Mouse (Mus musculus): ENCODE results near the gene Naa20.
A peak's percentile ranks its signal among the peaks of the same experiment; 100 is the strongest.

Naa20 gene

GRCm38 (mm10) chr2:145952726-145953125 is 50.8 kb downstream of the Naa20 start:
- no peak for DNase-seq

- DNase-seq: no peak
Observed at GRCm38 (mm10) chr2:145955844-145956243, 53.9 kb downstream of the Naa20 start.

GRCm38 (mm10) chr2:145956318-145956717 is 54.4 kb downstream of the Naa20 start:
- no peak for DNase-seq

DNA sequence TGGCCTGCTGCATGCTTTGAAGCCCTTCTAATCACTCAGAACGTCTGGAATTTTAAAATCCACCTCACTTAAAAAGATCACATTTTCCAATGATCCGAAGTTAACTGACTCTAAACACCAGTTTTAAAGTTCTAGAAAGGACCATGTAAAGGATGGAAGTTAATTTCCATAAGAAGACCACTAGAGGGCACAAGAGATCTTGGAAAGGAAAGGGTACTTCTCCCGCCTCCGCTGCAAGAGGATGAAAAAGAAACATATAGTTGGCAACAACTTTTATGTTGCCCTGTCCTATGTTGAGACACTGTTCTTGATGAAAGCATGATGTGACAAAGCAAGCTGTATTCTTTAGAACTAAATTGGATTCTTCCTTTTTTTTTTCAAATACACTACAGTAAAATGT is 55.6 kb downstream of the Naa20 start:
- peak; percentile 52 for DNase-seq

- no peak for DNase-seq
Observed at GRCm38 (mm10) chr2:145958097-145958496, 56.2 kb downstream of the Naa20 start.

- no peak for DNase-seq
Observed at GRCm38 (mm10) chr2:145958551-145958950, 56.7 kb downstream of the Naa20 start.

DNA sequence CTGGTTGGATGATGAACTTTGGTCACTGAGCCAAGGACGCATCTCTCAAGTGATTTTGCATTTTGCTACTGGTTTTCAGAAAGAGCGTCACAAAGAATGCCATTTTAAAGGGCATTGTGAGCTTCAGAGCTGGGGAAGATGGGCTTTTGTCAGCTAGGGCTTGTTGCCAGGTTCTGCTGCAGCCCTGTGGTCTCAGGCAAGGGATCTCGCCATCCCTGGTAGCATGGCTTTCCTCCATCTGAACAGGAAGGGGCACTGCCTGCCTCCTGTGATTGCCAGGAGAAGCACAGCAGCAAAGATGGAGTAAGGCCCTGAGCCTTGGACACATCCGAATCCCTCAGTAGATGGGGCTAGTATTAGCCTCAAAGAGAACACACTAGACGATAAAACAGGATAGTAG is 60.0 kb downstream of the Naa20 start:
- DNase-seq: no peak
